5 mouse cellular contexts compared by ENCODE assay signal in the genomic region with DNA sequence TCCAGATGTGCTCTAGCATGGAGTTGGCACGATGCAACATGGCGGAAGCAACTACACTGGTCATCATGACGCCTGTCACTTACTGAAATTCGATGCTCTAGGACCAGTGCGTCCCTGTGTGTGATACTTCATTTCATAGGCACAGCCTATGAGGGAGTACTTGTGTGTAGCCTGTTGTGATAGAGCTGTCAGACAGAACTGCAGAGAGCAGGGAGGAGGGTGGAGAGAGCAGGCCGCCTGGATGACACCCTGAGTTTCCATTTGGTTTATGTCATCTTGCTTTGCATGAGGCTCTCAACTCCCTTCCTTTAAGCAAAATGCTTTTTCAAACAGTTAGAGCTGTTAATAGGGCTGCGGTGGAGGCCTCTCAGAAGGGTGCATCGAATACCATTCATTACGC.
DNase-seq lines count a peak whose midpoint lies in the region; ATAC-seq lines count a peak whose summit lies in the region.
"Not testable (repeated sequence)": the region's sequence is repeated elsewhere in the genome, so short reads cannot be mapped to it uniquely, and the experiment has no call there.

No protein-coding gene starts in this region.

- H3K27me3 ChIP-seq in heart, embryonic 10.5 days (ENCODE audit: insufficient read depth, poor library complexity, severe bottlenecking); heart, embryonic 15.5 days; intestine, embryonic 15.5 days (replicated peaks); kidney, embryonic 16.5 days (ENCODE audit: insufficient read depth, low read length); stomach, embryonic 15.5 days (replicated peaks): not testable (repeated sequence)

- peak; percentile 37; the same call in 1 of the 2 replicates for ATAC-seq in heart, embryonic 15.5 days (replicated peaks; ENCODE audit: insufficient number of reproducible peaks, insufficient read depth, low FRiP score, low read depth)
- ATAC-seq in intestine, embryonic 15.5 days = peak; percentile 56; the same call in 1 of the 2 replicates
- peak; percentile 50; the same call in 1 of the 2 replicates for ATAC-seq in kidney, embryonic 16.5 days (ENCODE audit: low FRiP score, low TSS enrichment)
- ATAC-seq in stomach, embryonic 15.5 days (ENCODE audit: insufficient read depth, low FRiP score, low read depth) = peak; percentile 35; the same call in 1 of the 2 replicates

- H3K4me2 ChIP-seq in heart, embryonic 15.5 days; intestine, embryonic 15.5 days (replicated peaks); kidney, embryonic 16.5 days (replicated peaks; ENCODE audit: low read depth, low read length); stomach, embryonic 15.5 days: not testable (repeated sequence)

- H3K36me3 ChIP-seq in heart, embryonic 10.5 days; heart, embryonic 15.5 days; intestine, embryonic 15.5 days; kidney, embryonic 16.5 days (ENCODE audit: insufficient read depth, low read length); stomach, embryonic 15.5 days: not testable (repeated sequence)

- 0 out of 2 replicates have a peak overlapping the region, but pooled peaks have one; percentile 83 for H3K27ac ChIP-seq in heart, embryonic 10.5 days
- not testable (repeated sequence) for H3K27ac ChIP-seq in heart, embryonic 15.5 days; intestine, embryonic 15.5 days
- 0 out of 2 replicates have a peak overlapping the region, but pooled peaks have one; percentile 24 for H3K27ac ChIP-seq in kidney, embryonic 16.5 days (ENCODE audit: low read length)
- peak overlapping the region; percentile 54; the same call in 1 of the 2 replicates for H3K27ac ChIP-seq in stomach, embryonic 15.5 days

- H3K9ac ChIP-seq in heart, embryonic 15.5 days; intestine, embryonic 15.5 days; kidney, embryonic 16.5 days (replicated peaks; ENCODE audit: low read length); stomach, embryonic 15.5 days: not testable (repeated sequence)

- H3K4me1 ChIP-seq in heart, embryonic 10.5 days = peaks cover 29% of the 10 kb centered on the region
- H3K4me1 ChIP-seq in heart, embryonic 15.5 days (replicated peaks) = peaks cover 24% of the 10 kb centered on the region
- not testable (repeated sequence) for H3K4me1 ChIP-seq in intestine, embryonic 15.5 days (replicated peaks); stomach, embryonic 15.5 days
- H3K4me1 ChIP-seq in kidney, embryonic 16.5 days (ENCODE audit: insufficient read depth, low read length) = peaks cover 36% of the 10 kb centered on the region

- not testable (repeated sequence) for H3K4me3 ChIP-seq in heart, embryonic 10.5 days; heart, embryonic 15.5 days; intestine, embryonic 15.5 days (replicated peaks); kidney, embryonic 16.5 days (ENCODE audit: low read length); stomach, embryonic 15.5 days (replicated peaks)

- 84% methylated on average over 9 of the region's 9 CpGs for WGBS in heart, embryonic 10.5 days
- 77% methylated on average over 9 of the region's 9 CpGs for WGBS in heart, embryonic 15.5 days
- 72% methylated on average over 9 of the region's 9 CpGs for WGBS in intestine, embryonic 15.5 days
- 67% methylated on average over 9 of the region's 9 CpGs for WGBS in kidney, embryonic 16.5 days
- 71% methylated on average over 9 of the region's 9 CpGs for WGBS in stomach, embryonic 15.5 days

- DNase-seq in heart, embryonic 10.5 days (ENCODE audit: low spot score) = not testable (repeated sequence)

- H3K9me3 ChIP-seq in heart, embryonic 10.5 days; heart, embryonic 15.5 days (replicated peaks); intestine, embryonic 15.5 days; kidney, embryonic 16.5 days (ENCODE audit: low read length); stomach, embryonic 15.5 days: not testable (repeated sequence)
